Mouse (Mus musculus) MEL (cell line): ENCODE measurements around the gene Olfr54. TPM values are rescaled to one million over a fixed set of nuclear protein-coding genes. Genes with fewer than 3 reads are reported as not detected.

Experiments used
- DNase-seq: peaks from one replicate; pipeline ENCODE4 v3.0.0; 2011; ENCODE audit warnings: low read depth, low spot score
- H3K27ac ChIP-seq: 2 replicates; pipeline ENCODE4 v1.5.1; 2012; ENCODE audit warnings: low read depth, mild to moderate bottlenecking, control low read depth, low read length, moderate library complexity; ENCODE audit not compliant: control insufficient read depth
- H3K27me3 ChIP-seq, 2 experiments: fragments of 150-350 bp in 1 of 2; sonication (generic) in 1 of 2; 2 replicates each; pipeline ENCODE4 v1.6.1; 2012; ENCODE audit warnings: low read length in 2 of 2, mild to moderate bottlenecking in 2 of 2, improper control_type of control experiment in 1 of 2, moderate library complexity in 1 of 2; ENCODE audit not compliant: insufficient read depth in 2 of 2, control insufficient read depth in 1 of 2
- H3K36me3 ChIP-seq, 2 experiments: 2 replicates each; pipeline ENCODE4 v1.6.1; 2012 to 2014; ENCODE audit warnings: low read length in 2 of 2, improper control_type of control experiment in 1 of 2, inconsistent platforms in 1 of 2, mild to moderate bottlenecking in 1 of 2; ENCODE audit not compliant: insufficient read depth in 2 of 2, control insufficient read depth in 1 of 2
- H3K4me1 ChIP-seq, 2 experiments: fragments of 150-350 bp in 1 of 2; sonication (generic) in 1 of 2; 2 replicates each; pipeline ENCODE4 v1.6.1; 2012; ENCODE audit warnings: low read length in 2 of 2, improper control_type of control experiment in 1 of 2, mild to moderate bottlenecking in 1 of 2; ENCODE audit not compliant: insufficient read depth in 2 of 2, control insufficient read depth in 1 of 2
- H3K4me3 ChIP-seq, 2 experiments: fragments of 150-350 bp in 1 of 2; sonication (generic) in 1 of 2; 2 replicates each; pipeline ENCODE4 v1.5.1; 2012; ENCODE audit warnings: low read depth in 2 of 2, low read length in 2 of 2, mild to moderate bottlenecking in 2 of 2, moderate library complexity in 2 of 2, control low read depth in 1 of 2, improper control_type of control experiment in 1 of 2; ENCODE audit not compliant: control insufficient read depth in 1 of 2, insufficient read depth in 1 of 2
- H3K79me2 ChIP-seq: 2 replicates; pipeline ENCODE4 v1.6.1; 2012; ENCODE audit warnings: mild to moderate bottlenecking, low read length, moderate library complexity; ENCODE audit not compliant: control insufficient read depth, poor library complexity, insufficient read depth
- H3K9ac ChIP-seq: 2 replicates; pipeline ENCODE4 v1.6.1; 2012; ENCODE audit warnings: low read depth, mild to moderate bottlenecking, control low read depth, low read length, moderate library complexity; ENCODE audit not compliant: control insufficient read depth, poor library complexity, severe bottlenecking
- H3K9me3 ChIP-seq: fragments of 150-350 bp; sonication (generic); replicated peaks from 2 replicates; pipeline ENCODE4 v1.6.1; 2012; ENCODE audit warnings: mild to moderate bottlenecking, low read length, improper control_type of control experiment, moderate library complexity; ENCODE audit not compliant: insufficient read depth
- CHD2 ChIP-seq: IDR thresholded peaks from 2 replicates; pipeline ENCODE4 v1.6.1; 2011; ENCODE audit warnings: low read length, improper control_type of control experiment
- CTCF ChIP-seq, 3 experiments: IDR thresholded peaks in 2 of 3; conservative IDR thresholded peaks in 1 of 3; 2 replicates each; pipeline ENCODE4 v1.5.1; 2011 to 2012; ENCODE audit warnings: low read length in 3 of 3, low read depth in 2 of 3, mild to moderate bottlenecking in 2 of 3, improper control_type of control experiment in 1 of 3, inconsistent platforms in 1 of 3, mixed read lengths in 1 of 3, moderate library complexity in 1 of 3; ENCODE audit not compliant: control insufficient read depth in 1 of 3, insufficient read depth in 1 of 3, poor library complexity in 1 of 3, severe bottlenecking in 1 of 3
- E2F4 ChIP-seq: IDR thresholded peaks from 2 replicates; pipeline ENCODE4 v1.6.1; 2011; ENCODE audit warnings: low read depth, low read length, improper control_type of control experiment, borderline replicate concordance
- ELF1 ChIP-seq: IDR thresholded peaks from 2 replicates; pipeline ENCODE4 v1.6.1; 2014; ENCODE audit warnings: low read depth, mild to moderate bottlenecking, inconsistent platforms, low read length, improper control_type of control experiment, moderate library complexity
- EP300 ChIP-seq, 2 experiments: IDR thresholded peaks; 2 replicates each; pipeline ENCODE4 v1.6.1; 2011; ENCODE audit warnings: improper control_type of control experiment in 2 of 2, low read length in 2 of 2, low read depth in 1 of 2, mild to moderate bottlenecking in 1 of 2
- GATA1 ChIP-seq: IDR thresholded peaks from 2 replicates; pipeline ENCODE4 v1.6.1; 2011; ENCODE audit warnings: low read depth, low read length, improper control_type of control experiment
- HCFC1 ChIP-seq: IDR thresholded peaks from 2 replicates; pipeline ENCODE4 v1.6.1; 2012; ENCODE audit warnings: low read depth, mild to moderate bottlenecking, inconsistent platforms, low read length, improper control_type of control experiment, moderate library complexity
- JUND ChIP-seq: IDR thresholded peaks from 2 replicates; pipeline ENCODE4 v1.6.1; 2011; ENCODE audit warnings: low read depth, mild to moderate bottlenecking, improper control_type of control experiment, low read length
- KAT2A ChIP-seq: conservative IDR thresholded peaks from 2 replicates; pipeline ENCODE4 v1.6.1; 2012; ENCODE audit warnings: low read depth, low read length, improper control_type of control experiment, inconsistent platforms
- MAFK ChIP-seq: IDR thresholded peaks from 2 replicates; pipeline ENCODE4 v1.6.1; 2011; ENCODE audit warnings: low read depth, mild to moderate bottlenecking, low read length, improper control_type of control experiment, borderline replicate concordance
- MAX ChIP-seq: IDR thresholded peaks from 2 replicates; pipeline ENCODE4 v1.6.1; 2011; ENCODE audit warnings: low read length, improper control_type of control experiment
- MAZ ChIP-seq: IDR thresholded peaks from 2 replicates; pipeline ENCODE4 v1.6.1; 2012; ENCODE audit warnings: low read depth, mild to moderate bottlenecking, inconsistent platforms, low read length, improper control_type of control experiment
- MXI1 ChIP-seq: IDR thresholded peaks from 2 replicates; pipeline ENCODE4 v1.6.1; 2011; ENCODE audit warnings: mild to moderate bottlenecking, low read depth, low read length, improper control_type of control experiment
- MYB ChIP-seq: IDR thresholded peaks from 2 replicates; pipeline ENCODE4 v1.6.1; 2011; ENCODE audit warnings: mild to moderate bottlenecking, low read depth, low read length, improper control_type of control experiment
- MYC ChIP-seq: IDR thresholded peaks from 2 replicates; pipeline ENCODE4 v1.6.1; 2011; ENCODE audit warnings: low read depth, mild to moderate bottlenecking, low read length, improper control_type of control experiment, moderate library complexity
- POLR2A ChIP-seq, 2 experiments: IDR thresholded peaks; 2 replicates each; pipeline ENCODE4 v1.6.1; 2011 to 2012; ENCODE audit warnings: low read length in 2 of 2, mild to moderate bottlenecking in 2 of 2, control low read depth in 1 of 2, improper control_type of control experiment in 1 of 2, low read depth in 1 of 2, moderate library complexity in 1 of 2; ENCODE audit not compliant: control insufficient read depth in 1 of 2, insufficient read depth in 1 of 2, poor library complexity in 1 of 2
- POLR2AphosphoS2 ChIP-seq: IDR thresholded peaks from 2 replicates; pipeline ENCODE4 v1.6.1; 2011; ENCODE audit warnings: low read length, improper control_type of control experiment
- POLR2AphosphoS5 ChIP-seq: IDR thresholded peaks from 2 replicates; pipeline ENCODE4 v1.6.1; 2012; ENCODE audit warnings: low read depth, borderline replicate concordance, mild to moderate bottlenecking, inconsistent platforms, low read length, moderate library complexity, mixed read lengths
- RAD21 ChIP-seq: IDR thresholded peaks from 2 replicates; pipeline ENCODE4 v1.6.1; 2011; ENCODE audit warnings: mild to moderate bottlenecking, low read depth, low read length, improper control_type of control experiment
- TAL1 ChIP-seq: IDR thresholded peaks from 2 replicates; pipeline ENCODE4 v1.6.1; 2012; ENCODE audit warnings: mild to moderate bottlenecking, inconsistent platforms, low read length, moderate library complexity, mixed read lengths
- TCF12 ChIP-seq: IDR thresholded peaks from 2 replicates; pipeline ENCODE4 v1.6.1; 2014; ENCODE audit warnings: low read depth, mild to moderate bottlenecking, inconsistent platforms, low read length, improper control_type of control experiment, moderate library complexity
- UBTF ChIP-seq: IDR thresholded peaks from 2 replicates; pipeline ENCODE4 v1.6.1; 2012; ENCODE audit warnings: low read depth, mild to moderate bottlenecking, inconsistent platforms, low read length, improper control_type of control experiment, moderate library complexity, borderline replicate concordance; ENCODE audit not compliant: insufficient read depth
- ZC3H11A ChIP-seq: IDR thresholded peaks from 2 replicates; pipeline ENCODE4 v1.6.1; 2012; ENCODE audit warnings: low read depth, mild to moderate bottlenecking, inconsistent platforms, low read length, improper control_type of control experiment
- ZKSCAN1 ChIP-seq: IDR thresholded peaks from 2 replicates; pipeline ENCODE4 v1.6.1; 2012; ENCODE audit warnings: low read depth, mild to moderate bottlenecking, inconsistent platforms, low read length, improper control_type of control experiment, moderate library complexity
- ZMIZ1 ChIP-seq: IDR thresholded peaks from 2 replicates; pipeline ENCODE4 v1.6.1; 2012; ENCODE audit warnings: low read depth, mild to moderate bottlenecking, inconsistent platforms, low read length, improper control_type of control experiment, moderate library complexity
- ZNF384 ChIP-seq: IDR thresholded peaks from 2 replicates; pipeline ENCODE4 v1.6.1; 2012; ENCODE audit warnings: low read depth, mild to moderate bottlenecking, inconsistent platforms, low read length, improper control_type of control experiment
- polyA plus RNA-seq, 2 experiments: library from polyadenylated mRNA; stranded (reverse) in 1 of 2; unstranded in 1 of 2; fragments of >175 nt in 1 of 2; fragments of >200 nt in 1 of 2; gene quantifications; 2 replicates each; pipeline versions ENCODE4 v1.2.1 to v1.2.4; 2012; ENCODE audit warnings: low replicate concordance in 2 of 2, low read depth in 1 of 2; ENCODE audit not compliant: insufficient read length in 2 of 2, insufficient read depth in 1 of 2, missing spikeins in 1 of 2
- total RNA-seq: library from RNA; depleted of rRNA; stranded (reverse); fragments of 300-350 nt; gene quantifications from 2 replicates; pipeline ENCODE4 v1.2.3, GENCODE M21; 2012

Gene Olfr54
- total and polyA plus RNA-seq, 3 experiments: not detected

- Histone ChIP-seq H3K9ac (no peak overlapping the region), H3K79me2 (no peaks in the 10 kb centered on the region), H3K27ac (no peak overlapping the region), H3K27me3 (no peaks in the 10 kb centered on the region), H3K36me3 (no peaks in the 10 kb centered on the region), H3K4me1 (no peaks in the 10 kb centered on the region), H3K9me3 (no peaks in the 10 kb centered on the region), H3K4me3 (no peak overlapping the region)
- TF ChIP-seq CHD2: no peak
- TF ChIP-seq TCF12: no peak
- no peak for TF ChIP-seq GATA1
- TF ChIP-seq HCFC1: no peak
- no peak for TF ChIP-seq POLR2AphosphoS5
- no peak for TF ChIP-seq MXI1
- no peak for TF ChIP-seq ZMIZ1
- TF ChIP-seq ZKSCAN1: no peak
- no peak for TF ChIP-seq ZC3H11A
- TF ChIP-seq EP300 (IDR thresholded peaks at IDR 0.05; ENCODE audit: low read depth in 1 of 2, low read length in 2 of 2): no peak
- TF ChIP-seq MAZ: no peak
- TF ChIP-seq MAFK: no peak
- no peak for TF ChIP-seq ELF1
- no peak for TF ChIP-seq MAX
- no peak for TF ChIP-seq UBTF
- TF ChIP-seq POLR2AphosphoS2: no peak
- TF ChIP-seq ZNF384: no peak
- no peak for TF ChIP-seq MYC
- TF ChIP-seq TAL1: no peak
- TF ChIP-seq E2F4: no peak
- DNase-seq: no peak
These were observed 49.2 kb downstream of the Olfr54 start for GRCm38 (mm10) chr11:51063276-51063675.

- Histone ChIP-seq H3K9ac (no peak overlapping the region), H3K27ac (no peak overlapping the region), H3K4me3 (no peak overlapping the region), H3K9me3 (no peaks in the 10 kb centered on the region), H3K4me1 (no peaks in the 10 kb centered on the region), H3K36me3 (no peaks in the 10 kb centered on the region), H3K79me2 (no peaks in the 10 kb centered on the region), H3K27me3 (no peaks in the 10 kb centered on the region)
- TF ChIP-seq ZC3H11A (no peak), HCFC1 (no peak), POLR2A (IDR thresholded peaks at IDR 0.05; ENCODE audit: control insufficient read depth in 1 of 2, insufficient read depth in 1 of 2, low read depth in 1 of 2, low read length in 2 of 2, poor library complexity in 1 of 2) (no peak), ZNF384 (no peak), ELF1 (no peak), KAT2A (no peak), MXI1 (no peak), POLR2AphosphoS5 (no peak), MYB (no peak), JUND (no peak), RAD21 (no peak), CTCF (IDR thresholded peaks at IDR 0.05 in 2 of 3, conservative IDR thresholded peaks at IDR 0.05 in 1 of 3; ENCODE audit: control insufficient read depth in 1 of 3, insufficient read depth in 1 of 3, low read depth in 2 of 3, low read length in 3 of 3, poor library complexity in 1 of 3, severe bottlenecking in 1 of 3) (no peak)
- DNase-seq: no peak
These were observed 49.8 kb downstream of the Olfr54 start for GRCm38 (mm10) chr11:51063841-51064240.
